Mouse (Mus musculus) kidney, embryonic 16.5 days (tissue): ENCODE measurements around the gene Prrx2. TPM values are rescaled to one million over a fixed set of nuclear protein-coding genes. Genes with fewer than 3 reads are reported as not detected.

Experiments used
- ATAC-seq: fragments of 200-750 bp; cut with Nextera tagmentation; 2 replicates; pipeline ENCODE4 v1.8.0; 2017; ENCODE audit warnings: moderate TSS enrichment; ENCODE audit not compliant: low FRiP score, low TSS enrichment
- H3K27ac ChIP-seq: fragments of 300-500 bp; sonication (generic); 2 replicates; pipeline ENCODE4 v1.5.1; 2014; ENCODE audit warnings: low read length
- H3K27me3 ChIP-seq: fragments of 300-500 bp; sonication (generic); 2 replicates; pipeline ENCODE4 v1.6.1; 2014; ENCODE audit warnings: low read length, control low read depth, mixed read lengths; ENCODE audit not compliant: insufficient read depth
- H3K36me3 ChIP-seq: fragments of 300-500 bp; sonication (generic); 2 replicates; pipeline ENCODE4 v1.6.1; 2014; ENCODE audit warnings: low read length, control low read depth, mixed read lengths; ENCODE audit not compliant: insufficient read depth
- H3K4me1 ChIP-seq: fragments of 300-500 bp; sonication (generic); 2 replicates; pipeline ENCODE4 v1.6.1; 2014; ENCODE audit warnings: low read length, control low read depth, mixed read lengths; ENCODE audit not compliant: insufficient read depth
- H3K4me2 ChIP-seq: fragments of 300-500 bp; sonication (generic); replicated peaks from 2 replicates; pipeline ENCODE4 v1.6.1; 2014; ENCODE audit warnings: low read depth, low read length
- H3K4me3 ChIP-seq: fragments of 300-500 bp; sonication (generic); 2 replicates; pipeline ENCODE4 v1.5.1; 2014; ENCODE audit warnings: mild to moderate bottlenecking, low read length
- H3K9ac ChIP-seq: fragments of 300-500 bp; sonication (generic); replicated peaks from 2 replicates; pipeline ENCODE4 v1.6.1; 2014; ENCODE audit warnings: low read length
- H3K9me3 ChIP-seq: fragments of 300-500 bp; sonication (generic); 2 replicates; pipeline ENCODE4 v1.6.1; 2016; ENCODE audit warnings: low read length, control low read depth
- WGBS: fragments of 180-500 bp; shearing (Covaris S2); extraction: QIAGEN DNeasy Blood & Tissue Kit; methylation state at CpG from one replicate; pipeline ENCODE4 v1.1.7; 2014; 5-methylcytosine and 5-hydroxymethylcytosine counted together
- polyA plus RNA-seq: library from polyadenylated mRNA; unstranded; fragments of >200 nt; fragmentation: Nextera tagmentation; extraction: Ambion mirVana; gene quantifications from 2 replicates; pipeline ENCODE4 v1.2.1, GENCODE M21; 2015

Prrx2 gene
- polyA plus RNA-seq, 1 experiment from 2014 or later: 7.7 TPM

DNA sequence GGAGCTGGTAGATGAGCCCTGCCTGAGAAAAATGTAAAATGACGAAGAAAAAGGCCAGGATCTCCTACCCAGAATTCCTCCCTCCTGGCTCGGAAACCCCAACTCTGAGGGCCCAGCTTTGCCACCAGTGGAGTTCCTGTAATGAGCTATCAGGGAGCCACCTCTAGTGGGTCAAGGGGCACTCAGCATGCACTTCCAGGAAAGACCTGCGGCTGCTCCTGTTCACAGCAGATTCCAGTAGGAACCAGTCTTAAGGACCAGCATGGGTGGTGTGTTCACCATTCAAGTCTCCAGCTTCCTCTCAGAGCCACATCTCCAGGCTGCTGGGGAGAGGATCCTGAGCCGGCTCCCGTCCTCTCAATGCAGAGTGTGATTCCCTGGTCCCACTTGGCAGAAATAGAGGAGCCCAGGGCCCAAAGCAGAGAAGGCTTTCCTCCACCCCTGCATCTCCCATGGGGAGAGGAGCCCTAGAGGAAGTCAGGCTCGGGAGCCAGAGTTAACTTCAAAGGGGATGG is 66.9 kb downstream of the Prrx2 start:
- no peak for ATAC-seq
- Histone ChIP-seq H3K4me2 (peak overlapping the region; percentile 76), H3K9me3 (no peaks in the 10 kb centered on the region), H3K27me3 (no peaks in the 10 kb centered on the region), H3K9ac (peak overlapping the region; percentile 73), H3K27ac (peak overlapping the region; percentile 59; the same call in 1 of the 2 replicates), H3K4me3 (peak overlapping the region; percentile 51), H3K36me3 (no peaks in the 10 kb centered on the region), H3K4me1 (peaks cover 38% of the 10 kb centered on the region)
- 61% methylated on average over 6 of the region's 6 CpGs for WGBS

DNA sequence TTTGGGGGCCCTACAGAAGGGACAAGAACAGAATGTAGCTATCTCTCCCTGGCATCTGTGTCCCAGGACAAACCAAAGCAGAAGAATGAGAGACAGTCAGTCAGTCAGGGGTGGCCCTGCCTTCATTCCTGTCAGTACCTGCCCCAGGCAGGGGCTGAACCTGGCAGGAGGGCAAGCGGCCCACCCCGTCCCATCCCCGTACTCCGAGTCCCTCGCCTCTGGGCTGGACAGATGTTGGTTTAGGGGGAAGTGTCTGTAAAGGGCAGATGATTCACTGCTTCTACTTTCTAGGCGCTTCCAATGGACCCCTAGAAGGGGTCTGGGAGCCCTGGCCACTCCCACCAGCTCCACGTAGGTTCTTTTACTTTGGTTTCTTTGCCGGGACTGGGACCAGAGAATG is 67.5 kb downstream of the Prrx2 start:
- 36% methylated on average over 8 of the region's 8 CpGs for WGBS
- Histone ChIP-seq H3K9me3 (no peaks in the 10 kb centered on the region), H3K27me3 (no peaks in the 10 kb centered on the region), H3K4me3 (peak overlapping the region; percentile 51), H3K4me1 (peaks cover 33% of the 10 kb centered on the region), H3K27ac (peak overlapping the region; percentile 59; the same call in 1 of the 2 replicates), H3K4me2 (peak overlapping the region; percentile 76), H3K36me3 (no peaks in the 10 kb centered on the region), H3K9ac (peak overlapping the region; percentile 73)
- no peak for ATAC-seq

DNA sequence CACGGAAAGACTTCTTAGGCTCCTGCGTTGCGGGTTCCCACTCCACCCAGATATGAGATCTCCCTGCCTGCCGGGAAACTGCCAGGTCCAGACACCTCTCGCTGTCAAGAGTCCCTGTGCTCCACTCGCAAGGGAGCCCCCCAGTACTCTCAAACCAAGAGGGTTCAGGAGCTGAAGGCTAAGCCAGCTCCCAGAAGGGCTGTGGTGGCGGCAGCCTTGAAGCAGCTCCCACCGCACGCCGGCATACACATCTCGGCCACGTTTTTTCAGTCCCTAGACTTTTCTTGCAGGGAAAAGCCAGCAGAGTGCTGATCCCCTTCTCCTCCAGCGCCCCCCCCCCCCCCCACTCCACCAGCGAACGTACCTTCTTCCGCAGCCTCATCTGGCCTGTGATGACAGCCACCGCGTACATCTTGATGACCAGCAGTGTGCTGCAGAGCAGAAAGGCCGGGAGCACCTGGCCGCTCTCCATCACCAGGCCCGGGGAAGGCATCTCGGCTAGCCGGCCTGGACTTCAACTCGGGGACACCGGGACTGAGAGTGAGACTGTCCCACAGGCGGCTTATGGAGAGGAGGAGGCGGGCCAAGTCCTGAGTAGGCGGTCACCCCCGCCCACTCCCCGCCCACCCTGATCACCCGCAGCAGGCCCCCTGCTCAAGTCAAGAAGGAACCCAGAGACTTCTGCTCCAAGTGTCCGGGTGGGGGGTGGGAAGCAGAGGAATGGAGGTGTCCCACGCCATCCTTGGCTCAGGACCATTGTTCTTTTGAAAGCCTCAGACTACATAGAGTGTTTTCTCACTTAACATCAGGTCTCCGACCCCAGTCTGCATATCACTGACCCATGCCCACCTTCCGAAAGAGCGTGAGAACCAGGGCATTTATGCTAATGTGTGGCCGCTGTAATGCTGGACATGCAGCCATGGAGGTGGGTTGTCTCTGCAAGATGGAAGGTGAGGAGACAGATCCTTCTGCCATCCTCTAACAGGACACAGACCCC is 68.3 kb downstream of the Prrx2 start:
- Histone ChIP-seq H3K4me3 (peak overlapping the region; percentile 51), H3K4me2 (peak overlapping the region; percentile 76), H3K9ac (peak overlapping the region; percentile 73), H3K27me3 (no peaks in the 10 kb centered on the region), H3K27ac (no peak overlapping the region), H3K4me1 (peaks cover 30% of the 10 kb centered on the region), H3K36me3 (no peaks in the 10 kb centered on the region), H3K9me3 (no peaks in the 10 kb centered on the region)
- peak; percentile 90 for ATAC-seq
- WGBS: 9% methylated on average over 36 of the region's 37 CpGs

DNA sequence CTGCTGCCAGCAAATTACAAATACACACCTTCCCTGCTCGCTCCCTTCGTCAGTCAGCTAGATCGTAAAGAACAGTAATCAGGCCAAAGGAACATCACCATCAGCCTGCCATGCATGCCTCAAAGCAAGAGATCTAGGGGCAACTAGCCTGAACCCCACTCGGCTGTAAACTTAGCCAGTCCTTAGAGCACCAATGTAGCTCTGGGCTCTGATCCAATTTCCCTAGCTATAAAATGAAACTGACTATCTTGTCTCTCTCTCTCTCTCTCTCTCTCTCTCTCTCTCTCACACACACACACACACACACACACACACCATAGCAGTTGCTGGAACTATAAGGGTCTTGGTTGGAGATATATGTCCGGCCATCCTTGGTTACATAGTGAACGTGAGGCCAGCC is 69.5 kb downstream of the Prrx2 start:
- H3K4me3 ChIP-seq: no peak overlapping the region
- no peaks in the 10 kb centered on the region for H3K9me3 ChIP-seq
- H3K36me3 ChIP-seq: no peaks in the 10 kb centered on the region
- peaks cover 30% of the 10 kb centered on the region for H3K4me1 ChIP-seq
- WGBS: 60% methylated on average over 6 of the region's 6 CpGs
- no peaks in the 10 kb centered on the region for H3K27me3 ChIP-seq
- ATAC-seq: no peak
- H3K4me2 ChIP-seq: no peak overlapping the region
- H3K27ac ChIP-seq: no peak overlapping the region
- no peak overlapping the region for H3K9ac ChIP-seq

GRCm38 (mm10) chr2:30904991-30905390 is 70.2 kb downstream of the Prrx2 start:
- 70% methylated on average over 7 of the region's 7 CpGs for WGBS
- Histone ChIP-seq H3K27ac (no peak overlapping the region), H3K9me3 (no peaks in the 10 kb centered on the region), H3K36me3 (no peaks in the 10 kb centered on the region), H3K4me2 (no peak overlapping the region), H3K4me3 (no peak overlapping the region), H3K9ac (no peak overlapping the region), H3K4me1 (peaks cover 30% of the 10 kb centered on the region), H3K27me3 (no peaks in the 10 kb centered on the region)
- no peak for ATAC-seq

DNA sequence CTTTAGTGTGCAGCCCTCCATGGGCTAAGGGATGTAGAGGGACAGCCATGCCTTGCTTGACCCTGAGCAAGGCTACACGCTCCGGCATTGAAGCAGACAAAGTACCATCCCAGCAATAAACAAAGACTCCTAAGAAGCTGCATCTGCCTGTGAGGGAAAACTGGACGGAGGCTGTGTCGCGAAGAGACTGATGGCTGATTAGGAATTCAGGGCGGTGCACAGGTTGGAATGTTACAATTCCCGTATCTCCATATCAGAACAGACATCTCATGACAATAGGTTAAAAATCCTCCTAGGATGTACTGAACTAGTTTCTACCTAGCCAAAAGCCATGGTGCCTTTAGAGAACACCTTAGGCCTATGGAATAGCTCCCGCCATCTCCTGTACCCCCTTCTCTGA is 71.1 kb downstream of the Prrx2 start:
- Histone ChIP-seq H3K9ac (no peak overlapping the region), H3K27ac (no peak overlapping the region), H3K4me3 (no peak overlapping the region), H3K4me1 (peaks cover 30% of the 10 kb centered on the region), H3K9me3 (no peaks in the 10 kb centered on the region), H3K27me3 (no peaks in the 10 kb centered on the region), H3K4me2 (no peak overlapping the region), H3K36me3 (no peaks in the 10 kb centered on the region)
- WGBS: 78% methylated on average over 8 of the region's 8 CpGs
- no peak for ATAC-seq

GRCm38 (mm10) chr2:30906641-30907040 is 71.9 kb downstream of the Prrx2 start:
- Histone ChIP-seq H3K36me3 (no peaks in the 10 kb centered on the region), H3K27me3 (no peaks in the 10 kb centered on the region), H3K4me2 (no peak overlapping the region), H3K9ac (no peak overlapping the region), H3K9me3 (no peaks in the 10 kb centered on the region), H3K4me1 (peaks cover 30% of the 10 kb centered on the region), H3K4me3 (no peak overlapping the region), H3K27ac (no peak overlapping the region)
- no peak for ATAC-seq
- WGBS: 70% methylated on average over 4 of the region's 4 CpGs

DNA sequence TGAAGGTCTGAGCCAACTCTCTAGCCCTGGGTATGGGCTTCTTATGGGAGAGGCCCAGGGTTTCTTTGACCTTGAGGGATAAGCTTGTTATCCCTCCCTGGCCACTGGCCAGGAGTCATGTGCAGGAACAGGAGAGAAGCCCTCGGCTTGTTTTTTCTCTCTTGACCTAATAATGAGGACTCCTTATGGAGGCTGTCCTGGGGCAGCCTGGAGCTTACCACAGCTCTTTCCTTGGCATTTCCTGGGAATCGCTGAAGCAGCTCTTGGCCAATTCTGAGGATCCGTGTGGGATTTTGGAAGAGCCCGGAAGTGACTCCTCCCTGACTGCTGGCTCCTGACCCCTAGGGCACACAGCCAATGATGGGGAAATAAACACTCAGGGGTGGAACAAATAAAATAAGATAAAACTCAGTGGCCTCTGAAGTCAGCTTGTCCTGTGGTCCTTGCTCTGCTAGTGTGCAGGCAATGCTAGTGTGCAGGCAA is 77.6 kb downstream of the Prrx2 start:
- Histone ChIP-seq H3K9me3 (no peaks in the 10 kb centered on the region), H3K4me2 (no peak overlapping the region), H3K4me3 (no peak overlapping the region), H3K27ac (no peak overlapping the region), H3K4me1 (peaks cover 12% of the 10 kb centered on the region), H3K27me3 (no peaks in the 10 kb centered on the region), H3K36me3 (no peaks in the 10 kb centered on the region), H3K9ac (no peak overlapping the region)
- ATAC-seq: no peak
- 17% methylated on average over 4 of the region's 4 CpGs for WGBS

DNA sequence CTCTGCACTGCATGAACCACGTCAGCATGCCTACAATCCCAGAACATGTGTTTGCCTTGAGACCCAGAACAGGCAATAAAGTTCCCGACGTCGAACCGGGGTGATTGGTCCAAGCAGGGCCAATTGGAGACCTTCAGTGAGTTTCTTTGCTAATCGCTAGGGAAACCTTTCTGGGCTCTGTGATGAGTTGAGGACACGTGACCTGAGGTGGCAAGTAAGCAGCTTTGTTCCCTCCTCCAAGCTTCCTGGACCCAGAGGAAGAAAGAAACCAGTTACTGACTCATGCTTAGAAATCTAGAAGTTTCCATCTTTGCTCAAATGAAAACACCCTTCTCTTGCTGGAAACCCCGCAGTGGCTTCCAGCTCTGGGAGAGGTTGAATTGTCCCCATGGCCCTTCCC is 78.2 kb downstream of the Prrx2 start:
- H3K9me3 ChIP-seq: no peaks in the 10 kb centered on the region
- no peak overlapping the region for H3K4me2 ChIP-seq
- no peaks in the 10 kb centered on the region for H3K27me3 ChIP-seq
- no peaks in the 10 kb centered on the region for H3K36me3 ChIP-seq
- 0 out of 2 replicates have a peak overlapping the region, but pooled peaks have one; percentile 4 for H3K27ac ChIP-seq
- no peak overlapping the region for H3K9ac ChIP-seq
- H3K4me3 ChIP-seq: no peak overlapping the region
- WGBS: 79% methylated on average over 8 of the region's 8 CpGs
- peaks cover 12% of the 10 kb centered on the region for H3K4me1 ChIP-seq
- no peak for ATAC-seq

DNA sequence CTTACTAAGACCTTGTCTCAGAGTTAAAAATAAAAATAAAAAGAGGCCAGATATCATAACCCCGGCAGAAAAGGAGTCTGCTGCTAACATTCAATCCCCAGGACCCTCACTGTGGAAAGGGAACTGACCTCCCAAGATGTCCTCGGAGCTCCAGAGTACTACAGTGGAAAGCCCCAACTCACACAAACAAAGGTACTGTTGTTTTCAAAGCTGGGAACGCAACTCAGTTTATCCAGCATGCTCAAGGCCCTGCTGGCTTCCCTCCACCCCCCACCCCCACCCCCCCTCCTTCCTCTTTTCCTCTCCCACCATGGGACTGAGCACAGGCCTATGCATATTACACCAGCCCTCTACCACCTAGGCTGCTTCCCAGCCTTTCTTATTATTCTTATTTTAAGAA is 80.1 kb downstream of the Prrx2 start:
- no peak overlapping the region for H3K27ac ChIP-seq
- no peaks in the 10 kb centered on the region for H3K9me3 ChIP-seq
- no peak overlapping the region for H3K4me3 ChIP-seq
- no peak for ATAC-seq
- H3K4me2 ChIP-seq: no peak overlapping the region
- no peaks in the 10 kb centered on the region for H3K36me3 ChIP-seq
- H3K4me1 ChIP-seq: peaks cover 20% of the 10 kb centered on the region
- WGBS: 64% methylated on average over 3 of the region's 3 CpGs
- no peak overlapping the region for H3K9ac ChIP-seq
- H3K27me3 ChIP-seq: no peaks in the 10 kb centered on the region
